Mouse (Mus musculus): Measurements from ENCODE around the gene Gtf2ird2.

Gene Gtf2ird2

GRCm38 (mm10) chr5:134182735-134183134, 1.1 kb upstream of the Gtf2ird2 start:
- peak; percentile 13 for DNase-seq (ENCODE audit: low spot score)

- peak; percentile 15 for DNase-seq (ENCODE audit: low spot score)
These were observed 657 bp upstream of the Gtf2ird2 start for GRCm38 (mm10) chr5:134183162-134183561.

DNA sequence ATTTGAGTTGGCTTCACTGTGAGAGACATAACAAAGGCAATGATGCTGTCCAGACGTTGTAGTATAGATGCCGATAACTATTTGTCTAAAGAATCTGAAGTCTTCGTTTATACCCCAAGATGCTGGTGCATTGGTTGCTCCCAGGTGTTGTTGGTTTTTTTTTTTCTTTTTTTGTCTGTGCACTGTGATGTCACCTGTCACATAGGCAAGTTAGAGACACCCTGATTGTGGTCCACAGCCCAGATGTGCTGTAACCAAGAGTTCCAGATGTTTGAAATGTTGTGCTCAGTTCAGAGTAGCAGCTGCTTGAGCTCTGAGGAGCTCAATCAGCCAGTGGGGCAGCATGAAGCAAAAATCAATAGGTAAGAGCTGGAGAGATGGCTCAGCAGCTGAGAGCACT, 2.2 kb downstream of the Gtf2ird2 start:
- no peak for DNase-seq (ENCODE audit: low spot score)

- peak; percentile 70 for DNase-seq (ENCODE audit: low spot score)
These were observed 3.3 kb downstream of the Gtf2ird2 start for GRCm38 (mm10) chr5:134186961-134187731.

GRCm38 (mm10) chr5:134188571-134188970, 4.8 kb downstream of the Gtf2ird2 start:
- DNase-seq (ENCODE audit: low spot score), result no peak

GRCm38 (mm10) chr5:134193664-134194063, 9.8 kb downstream of the Gtf2ird2 start:
- no peak for DNase-seq (ENCODE audit: low spot score)

GRCm38 (mm10) chr5:134206721-134207120, 22.9 kb downstream of the Gtf2ird2 start:
- no peak for DNase-seq (ENCODE audit: low spot score)

DNA sequence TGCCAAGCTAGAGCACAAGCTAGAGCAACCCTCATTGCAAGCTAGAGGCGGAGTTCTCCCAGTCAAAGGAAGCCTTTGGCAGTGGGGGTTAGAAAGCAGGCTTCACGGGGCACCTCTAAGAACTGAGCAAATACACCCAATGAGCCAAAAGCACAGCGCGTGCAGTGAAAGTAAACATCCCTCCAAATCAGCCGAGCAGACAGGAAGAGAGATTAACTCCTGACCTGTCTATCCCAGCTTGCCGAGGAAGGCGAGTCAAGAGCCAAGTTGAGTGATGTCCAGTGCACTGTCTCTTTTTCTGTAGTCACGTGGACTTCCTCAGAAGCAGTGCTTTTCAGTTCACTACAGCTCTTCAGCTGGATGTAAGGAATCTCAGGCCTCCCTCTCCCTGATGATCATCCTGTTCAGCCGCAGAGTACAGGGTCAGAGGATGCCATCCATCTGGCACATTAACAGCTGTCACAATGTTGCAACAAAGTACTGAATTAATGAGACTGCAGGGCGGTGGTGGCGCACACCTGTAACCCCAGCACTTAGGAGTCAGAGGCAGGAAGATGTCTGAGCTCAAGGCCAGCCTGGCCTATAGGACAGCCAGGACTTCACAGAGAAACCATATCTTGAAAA, 26.2 kb downstream of the Gtf2ird2 start:
- no peak for DNase-seq (ENCODE audit: low spot score)

DNA sequence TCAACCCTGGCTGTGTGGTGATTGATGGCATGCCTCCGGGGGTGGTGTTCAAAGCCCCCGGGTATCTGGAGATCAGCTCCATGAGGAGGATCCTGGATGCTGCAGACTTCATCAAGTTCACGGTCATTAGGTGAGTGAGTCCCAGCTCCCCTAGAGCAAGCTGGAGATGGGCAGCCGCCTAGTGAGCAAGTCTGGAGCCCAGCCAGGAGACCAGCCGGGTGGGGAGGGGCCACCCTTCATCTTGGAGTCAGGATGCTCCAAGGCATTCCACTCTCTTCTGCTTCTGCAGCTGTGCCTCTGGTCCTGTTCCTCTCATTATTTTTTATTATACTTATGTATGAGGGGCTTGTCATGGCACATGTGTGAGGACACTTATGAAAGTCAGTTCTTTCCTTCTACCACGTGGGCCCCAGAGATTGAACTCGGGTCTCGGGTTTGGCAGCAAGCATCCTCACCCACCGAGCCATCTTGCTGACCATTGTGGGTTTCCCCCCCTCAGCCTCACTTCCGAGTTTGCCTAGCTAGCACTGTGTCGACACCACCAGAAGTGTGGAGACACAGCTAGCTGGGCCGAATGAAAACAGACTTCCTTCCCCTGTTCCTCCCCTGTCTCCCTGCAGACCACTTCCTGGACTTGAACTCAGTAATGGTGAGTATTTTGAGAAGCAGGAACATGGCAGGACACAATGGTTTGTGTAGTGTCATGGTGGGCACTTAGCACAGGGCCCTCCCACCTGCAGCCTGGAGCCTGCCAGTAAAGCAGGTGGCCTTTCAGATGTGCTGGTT, 30.4 kb downstream of the Gtf2ird2 start:
- DNase-seq (ENCODE audit: low spot score), result no peak

DNA sequence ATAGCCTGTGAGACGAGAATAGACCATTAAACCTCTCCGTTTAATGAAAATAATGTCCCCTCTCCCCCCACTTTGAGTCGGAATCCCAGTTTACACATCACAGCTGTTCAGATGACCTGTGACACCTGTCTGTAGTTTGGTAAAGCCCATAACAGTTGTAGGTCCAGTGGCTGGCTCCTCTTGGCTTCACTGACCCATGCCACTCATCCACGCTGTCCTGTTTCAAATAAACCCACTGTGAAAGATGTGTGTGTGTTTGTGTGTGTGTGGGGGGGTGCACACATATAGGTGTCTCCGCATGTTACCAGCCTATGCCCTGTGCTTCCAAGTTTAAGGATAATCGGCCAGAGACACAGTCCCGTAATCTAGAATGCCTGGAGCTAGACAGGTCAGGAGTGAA, 34.1 kb downstream of the Gtf2ird2 start:
- no peak for DNase-seq (ENCODE audit: low spot score)

GRCm38 (mm10) chr5:134221278-134221677, 37.5 kb downstream of the Gtf2ird2 start:
- DNase-seq (ENCODE audit: low spot score), result no peak

- peak; percentile 38 for DNase-seq (ENCODE audit: low spot score)
These were observed 37.9 kb downstream of the Gtf2ird2 start for GRCm38 (mm10) chr5:134221708-134222150.

GRCm38 (mm10) chr5:134225110-134225901, 41.5 kb downstream of the Gtf2ird2 start:
- no peak for DNase-seq (ENCODE audit: low spot score)

DNA sequence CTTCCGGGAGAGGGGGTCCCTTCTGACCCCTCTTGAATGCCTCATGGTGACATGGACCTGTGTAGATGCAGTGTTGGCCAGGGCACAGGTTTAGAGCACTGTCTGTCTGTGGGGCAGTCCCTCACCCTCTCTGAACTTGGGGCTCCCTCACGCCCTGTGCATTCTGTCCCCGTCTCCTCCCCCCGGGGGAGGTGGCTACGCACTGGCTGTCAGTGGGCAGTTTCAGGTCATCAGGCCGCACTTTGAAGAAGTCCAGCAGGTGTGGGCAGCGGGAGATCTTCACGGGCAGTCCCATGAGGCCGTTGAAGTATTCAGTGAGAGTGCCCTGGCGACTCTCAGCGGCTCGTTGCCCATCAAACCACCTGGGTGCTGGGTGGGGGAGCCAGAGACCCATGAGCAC, 43.1 kb downstream of the Gtf2ird2 start:
- no peak for DNase-seq (ENCODE audit: low spot score)

GRCm38 (mm10) chr5:134227574-134228248, 43.9 kb downstream of the Gtf2ird2 start:
- peak; percentile 79 for DNase-seq (ENCODE audit: low spot score)

GRCm38 (mm10) chr5:134228249-134228638, 44.4 kb downstream of the Gtf2ird2 start:
- no peak for DNase-seq (ENCODE audit: low spot score)

GRCm38 (mm10) chr5:134229391-134229790, 45.6 kb downstream of the Gtf2ird2 start, which contains the start of gene Ncf1:
Ncf1 (minus strand) TSS chr5:134229625.
- DNase-seq (ENCODE audit: low spot score), result no peak

DNA sequence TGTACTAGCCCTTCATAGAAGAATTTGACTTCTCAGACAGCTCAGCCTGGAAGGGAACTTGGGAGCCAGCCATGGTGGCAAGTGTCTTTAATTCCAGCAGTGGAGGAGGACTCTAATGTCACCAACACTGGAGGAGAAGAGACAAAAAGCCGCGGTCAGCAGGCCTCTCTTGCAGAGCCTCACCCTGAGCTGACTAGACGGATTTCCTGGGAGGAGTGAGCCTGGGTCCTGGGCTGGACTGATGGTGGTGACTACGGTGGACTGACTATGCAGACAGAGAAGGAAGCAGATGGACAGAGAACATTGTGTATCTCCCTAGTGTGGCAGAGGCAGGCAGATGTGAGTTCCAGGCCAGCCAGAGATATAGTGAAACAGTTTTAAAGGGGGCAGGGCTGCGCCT, 47.6 kb downstream of the Gtf2ird2 start:
- DNase-seq (ENCODE audit: low spot score), result no peak

DNA sequence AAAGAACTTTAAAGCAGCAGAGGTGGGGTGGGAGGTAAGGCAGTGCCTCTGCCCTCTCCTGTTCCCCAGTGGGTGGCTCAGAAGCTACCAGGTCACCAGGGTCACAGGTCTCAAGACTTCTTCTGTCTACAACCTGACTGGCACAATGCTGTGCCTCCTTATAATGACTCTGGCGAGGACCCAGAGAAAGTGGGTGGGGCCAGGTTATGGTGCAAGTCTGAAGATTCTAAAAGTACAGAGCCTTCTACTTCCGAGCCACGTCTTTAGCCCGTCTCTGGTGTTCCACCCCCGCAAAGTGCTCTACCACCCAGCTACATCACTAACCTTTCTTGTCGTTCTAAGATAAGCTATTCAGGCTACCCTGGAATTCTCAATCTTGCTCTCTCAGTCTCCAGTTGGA, 48.3 kb downstream of the Gtf2ird2 start:
- DNase-seq (ENCODE audit: low spot score), result no peak

GRCm38 (mm10) chr5:134232568-134232967, 48.7 kb downstream of the Gtf2ird2 start:
- DNase-seq (ENCODE audit: low spot score), result no peak

DNA sequence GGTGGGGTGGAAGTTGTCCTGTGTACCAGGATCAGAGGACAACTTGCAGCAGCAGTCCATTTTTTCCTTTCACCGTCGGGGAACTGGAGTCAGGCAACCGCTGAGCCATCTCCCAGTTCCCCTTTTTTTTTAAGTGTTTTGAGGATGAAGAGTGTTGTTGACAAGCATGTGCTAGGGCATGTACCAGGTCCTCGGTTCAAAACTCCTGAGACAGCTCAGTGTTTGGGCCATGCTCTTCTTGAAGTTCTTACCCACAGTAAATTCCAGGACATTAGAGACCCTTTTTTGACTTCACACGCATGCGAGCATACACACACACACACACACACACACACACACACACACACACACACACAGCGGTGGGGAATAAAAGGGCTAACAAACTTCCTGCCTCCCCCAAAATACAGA, 49.4 kb downstream of the Gtf2ird2 start:
- no peak for DNase-seq (ENCODE audit: low spot score)
